Mouse (Mus musculus) heart, adult 2 months (tissue): ENCODE results near the gene Cdkn2b.

Experiments used
- CTCF ChIP-seq: fragments of 200-600 bp; IDR thresholded peaks from 2 replicates; pipeline ENCODE4 v1.8.1; 2022; ENCODE audit warnings: antibody characterized with exemption, mild to moderate bottlenecking, moderate library complexity
- EP300 ChIP-seq: fragments of 200-500 bp; IDR thresholded peaks from 2 replicates; pipeline ENCODE4 v1.6.1; 2011; ENCODE audit warnings: low read depth, low read length, control low read depth; ENCODE audit not compliant: insufficient read depth
- POLR2A ChIP-seq: fragments of 200-500 bp; IDR thresholded peaks from 2 replicates; pipeline ENCODE4 v1.6.1; 2011; ENCODE audit warnings: mild to moderate bottlenecking, low read depth, low read length, control low read depth; ENCODE audit not compliant: insufficient read depth

GRCm38 (mm10) chr4:89273585-89273984 lies 37.3 kb downstream of the Cdkn2b start:
- TF ChIP-seq CTCF (no peak), EP300 (no peak), POLR2A (no peak)
